Mouse (Mus musculus): ENCODE measurements around the gene Nap1l1.

DNA sequence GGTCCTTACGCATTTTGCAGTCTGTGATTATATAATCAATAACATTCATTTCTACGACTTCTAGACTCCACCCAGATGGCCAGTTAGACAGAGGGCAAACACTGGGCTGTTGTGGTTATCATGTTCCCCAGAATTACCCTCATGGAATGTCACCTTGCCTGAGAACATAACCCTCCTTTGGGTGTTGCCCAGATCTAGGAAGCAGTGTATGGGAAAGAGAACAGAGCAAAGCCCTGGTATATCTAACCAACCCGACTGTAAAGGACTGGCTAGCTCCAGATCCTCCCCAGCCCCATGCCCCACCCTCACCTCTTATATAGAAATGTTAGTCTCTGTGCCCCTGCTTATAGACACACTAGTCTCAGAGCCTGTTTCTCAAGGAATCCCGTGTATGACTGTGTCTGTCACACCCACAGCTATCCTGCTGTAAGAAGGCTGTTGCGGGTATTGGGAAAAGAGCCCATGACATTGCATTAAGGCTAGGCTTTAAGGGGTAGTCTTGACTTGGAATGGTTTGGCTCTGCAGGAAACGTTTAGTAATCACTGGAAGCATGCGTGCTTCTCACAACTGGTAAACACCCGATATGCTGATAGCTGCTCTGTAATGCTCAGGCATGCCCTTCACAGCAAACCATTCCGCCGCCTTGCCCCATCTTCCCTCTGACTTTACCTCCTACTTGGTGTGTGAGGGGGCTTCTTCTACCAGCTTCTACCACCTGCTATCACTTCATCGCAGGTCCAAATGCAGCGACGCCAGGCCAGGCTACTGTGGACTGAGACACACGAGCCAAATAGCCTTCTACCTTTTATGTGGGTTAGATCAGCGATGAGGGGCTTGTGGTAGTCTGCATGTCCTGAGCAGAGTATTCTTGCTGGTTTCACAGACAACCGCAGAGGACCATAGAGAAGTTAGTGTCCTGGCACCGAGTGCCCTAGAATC, 42.3 kb downstream of the Nap1l1 start:
- TF ChIP-seq CTCF (IDR thresholded peaks at IDR 0.05; ENCODE audit: low read depth) (no peak), EP300 (IDR thresholded peaks at IDR 0.05; ENCODE audit: low read depth) (no peak)
